Mouse (Mus musculus) stomach, postnatal 0 days (tissue): ENCODE results near the gene Bicd2. TPM values are rescaled to one million over a fixed set of nuclear protein-coding genes. Genes with fewer than 3 reads are reported as not detected.

ENCODE experiments used
- ATAC-seq: fragments of 200-750 bp; cut with Nextera tagmentation; 2 replicates; pipeline ENCODE4 v1.8.0; 2017; ENCODE audit not compliant: low FRiP score, low TSS enrichment
- DNase-seq: peaks from one replicate; pipeline ENCODE4 v3.0.0-alpha.2; 2016; ENCODE audit warnings: low spot score
- H3K27ac ChIP-seq: fragments of 300-500 bp; sonication (generic); replicated peaks from 2 replicates; pipeline ENCODE4 v1.5.1; 2014; ENCODE audit warnings: mild to moderate bottlenecking, control low read depth
- H3K27me3 ChIP-seq: fragments of 300-500 bp; sonication (generic); 2 replicates; pipeline ENCODE4 v1.6.1; 2014; ENCODE audit warnings: low read length; ENCODE audit not compliant: control insufficient read depth, insufficient read depth
- H3K36me3 ChIP-seq: fragments of 300-500 bp; sonication (generic); 2 replicates; pipeline ENCODE4 v1.6.1; 2014; ENCODE audit warnings: low read length, mixed read lengths; ENCODE audit not compliant: control insufficient read depth, insufficient read depth
- H3K4me1 ChIP-seq: fragments of 300-500 bp; sonication (generic); replicated peaks from 2 replicates; pipeline ENCODE4 v1.6.1; 2014; ENCODE audit warnings: antibody characterized with exemption; ENCODE audit not compliant: control insufficient read depth, insufficient read depth
- H3K4me2 ChIP-seq: fragments of 300-500 bp; sonication (generic); replicated peaks from 2 replicates; pipeline ENCODE4 v1.6.1; 2014; ENCODE audit warnings: low read depth, mild to moderate bottlenecking, control low read depth, moderate library complexity
- H3K4me3 ChIP-seq: fragments of 300-500 bp; sonication (generic); 2 replicates; pipeline ENCODE4 v1.5.1; 2014; ENCODE audit warnings: low read depth, low read length, control low read depth
- H3K9ac ChIP-seq: fragments of 300-500 bp; sonication (generic); 2 replicates; pipeline ENCODE4 v1.6.1; 2014; ENCODE audit warnings: mild to moderate bottlenecking, low read length, control low read depth, mixed read lengths
- H3K9me3 ChIP-seq: fragments of 300-500 bp; sonication (generic); 2 replicates; pipeline ENCODE4 v1.6.1; 2016; ENCODE audit warnings: low read length; ENCODE audit not compliant: control insufficient read depth
- CTCF ChIP-seq: IDR thresholded peaks from 2 replicates; pipeline ENCODE4 v1.5.1; 2016; ENCODE audit warnings: antibody characterized with exemption, low read depth, mild to moderate bottlenecking, moderate library complexity
- EP300 ChIP-seq: optimal IDR thresholded peaks from 2 replicates; pipeline ENCODE3; 2016; ENCODE audit warnings: antibody characterized with exemption
- WGBS: fragments of 180-500 bp; shearing (Covaris S2); extraction: QIAGEN DNeasy Blood & Tissue Kit; methylation state at CpG from one replicate; pipeline ENCODE4 v1.1.7; 2014; 5-methylcytosine and 5-hydroxymethylcytosine counted together
- polyA plus RNA-seq: library from polyadenylated mRNA; unstranded; fragments of >200 nt; fragmentation: Nextera tagmentation; extraction: Ambion mirVana; gene quantifications from 2 replicates; pipeline ENCODE4 v1.2.1, GENCODE M21; 2015

Gene Bicd2
- polyA plus RNA-seq, 1 experiment from 2014 or later: 19.6 TPM

- TF ChIP-seq EP300 (no peak), CTCF (no peak)
- 57% methylated on average over 8 of the region's 8 CpGs for WGBS
- H3K27me3 ChIP-seq: no peaks in the 10 kb centered on the region
- 0 out of 2 replicates have a peak overlapping the region, but pooled peaks have one; percentile 45 for H3K27ac ChIP-seq
- no peak for ATAC-seq
- H3K9me3 ChIP-seq: no peaks in the 10 kb centered on the region
- H3K4me2 ChIP-seq: no peak overlapping the region
- no peak overlapping the region for H3K4me3 ChIP-seq
- no peak for DNase-seq
- H3K9ac ChIP-seq: no peak overlapping the region
- H3K4me1 ChIP-seq: peaks cover 3% of the 10 kb centered on the region
- H3K36me3 ChIP-seq: no peaks in the 10 kb centered on the region
Measured at GRCm38 (mm10) chr13:49344567-49344966, 3.2 kb downstream of the Bicd2 start.

- no peak overlapping the region for H3K4me2 ChIP-seq
- H3K9ac ChIP-seq: no peak overlapping the region
- H3K36me3 ChIP-seq: no peaks in the 10 kb centered on the region
- no peak overlapping the region for H3K27ac ChIP-seq
- H3K9me3 ChIP-seq: no peaks in the 10 kb centered on the region
- no peak overlapping the region for H3K4me3 ChIP-seq
- peaks cover 2% of the 10 kb centered on the region for H3K4me1 ChIP-seq
- no peak for TF ChIP-seq EP300
- TF ChIP-seq CTCF: no peak
- WGBS: 42% methylated on average over 2 of the region's 2 CpGs
- DNase-seq (peak; percentile 34), ATAC-seq (no peak)
- no peaks in the 10 kb centered on the region for H3K27me3 ChIP-seq
Measured at GRCm38 (mm10) chr13:49345476-49345875, 4.1 kb downstream of the Bicd2 start.

GRCm38 (mm10) chr13:49348522-49348921 lies 7.1 kb downstream of the Bicd2 start:
- WGBS: 80% methylated on average over 2 of the region's 2 CpGs
- no peak overlapping the region for H3K27ac ChIP-seq
- no peaks in the 10 kb centered on the region for H3K36me3 ChIP-seq
- H3K4me2 ChIP-seq: no peak overlapping the region
- ATAC-seq (no peak), DNase-seq (no peak)
- no peaks in the 10 kb centered on the region; the same call in 1 of the 2 replicates for H3K4me1 ChIP-seq
- TF ChIP-seq CTCF: no peak
- no peak for TF ChIP-seq EP300
- H3K9me3 ChIP-seq: no peaks in the 10 kb centered on the region
- no peak overlapping the region for H3K4me3 ChIP-seq
- no peaks in the 10 kb centered on the region for H3K27me3 ChIP-seq
- no peak overlapping the region for H3K9ac ChIP-seq

GRCm38 (mm10) chr13:49349335-49349734 lies 8.0 kb downstream of the Bicd2 start:
- DNase-seq (no peak), ATAC-seq (no peak)
- H3K36me3 ChIP-seq: no peaks in the 10 kb centered on the region
- H3K4me1 ChIP-seq: peaks cover 3% of the 10 kb centered on the region; the same call in 1 of the 2 replicates
- no peaks in the 10 kb centered on the region for H3K27me3 ChIP-seq
- no peak overlapping the region for H3K9ac ChIP-seq
- TF ChIP-seq CTCF (no peak), EP300 (no peak)
- no peak overlapping the region for H3K4me3 ChIP-seq
- no peaks in the 10 kb centered on the region for H3K9me3 ChIP-seq
- 83% methylated on average over 4 of the region's 4 CpGs for WGBS
- no peak overlapping the region for H3K4me2 ChIP-seq
- H3K27ac ChIP-seq: no peak overlapping the region

GRCm38 (mm10) chr13:49349836-49350505 lies 8.6 kb downstream of the Bicd2 start:
- Histone ChIP-seq H3K4me3 (no peak overlapping the region), H3K4me2 (no peak overlapping the region), H3K9me3 (no peaks in the 10 kb centered on the region), H3K9ac (no peak overlapping the region), H3K36me3 (no peaks in the 10 kb centered on the region), H3K27ac (no peak overlapping the region), H3K4me1 (peaks cover 3% of the 10 kb centered on the region; the same call in 1 of the 2 replicates), H3K27me3 (no peaks in the 10 kb centered on the region)
- no peak for DNase-seq
- no peak for ATAC-seq
- TF ChIP-seq EP300 (no peak), CTCF (no peak)
- 90% methylated on average over 6 of the region's 6 CpGs for WGBS

- H3K9ac ChIP-seq: no peak overlapping the region
- ATAC-seq: no peak
- H3K36me3 ChIP-seq: no peaks in the 10 kb centered on the region
- 67% methylated on average over 3 of the region's 3 CpGs for WGBS
- no peak overlapping the region for H3K4me2 ChIP-seq
- H3K27me3 ChIP-seq: no peaks in the 10 kb centered on the region
- no peak for TF ChIP-seq EP300
- TF ChIP-seq CTCF: no peak
- no peak overlapping the region for H3K27ac ChIP-seq
- no peak for DNase-seq
- H3K9me3 ChIP-seq: no peaks in the 10 kb centered on the region
- H3K4me1 ChIP-seq: peaks cover 3% of the 10 kb centered on the region; the same call in 1 of the 2 replicates
- H3K4me3 ChIP-seq: no peak overlapping the region
Measured at GRCm38 (mm10) chr13:49352581-49353159, 11.3 kb downstream of the Bicd2 start.
